Mouse (Mus musculus) hindbrain, embryonic 10.5 days (tissue): ENCODE measurements at regions not wholly inside any gene's neighbourhood (a gene's known extent, or its start where the extent isn't known, plus 50 kb on each side); places are given as distances from the start of the nearest gene placed in this dataset.
A peak's percentile ranks its signal among the peaks of the same experiment; 100 is the strongest.

Source experiments
- DNase-seq: peaks from one replicate; pipeline ENCODE4 v3.0.0-alpha.2; 2017; ENCODE audit warnings: low spot score
- H3K27ac ChIP-seq: fragments of 300-500 bp; sonication (generic); 2 replicates; pipeline ENCODE4 v1.5.1; 2016; ENCODE audit warnings: mild to moderate bottlenecking, moderate library complexity
- H3K27me3 ChIP-seq: fragments of 300-500 bp; sonication (generic); 2 replicates; pipeline ENCODE4 v1.6.1; 2016; ENCODE audit warnings: mild to moderate bottlenecking; ENCODE audit not compliant: poor library complexity, insufficient read depth, severe bottlenecking
- H3K36me3 ChIP-seq: fragments of 300-500 bp; sonication (generic); 2 replicates; pipeline ENCODE4 v1.6.1; 2016; ENCODE audit warnings: mild to moderate bottlenecking, moderate library complexity
- H3K4me1 ChIP-seq: fragments of 300-500 bp; sonication (generic); replicated peaks from 2 replicates; pipeline ENCODE4 v1.6.1; 2016; ENCODE audit warnings: mild to moderate bottlenecking
- H3K4me3 ChIP-seq: fragments of 300-500 bp; sonication (generic); 2 replicates; pipeline ENCODE4 v1.5.1; 2016; ENCODE audit warnings: mild to moderate bottlenecking, moderate library complexity
- H3K9me3 ChIP-seq: fragments of 300-500 bp; sonication (generic); 2 replicates; pipeline ENCODE4 v1.6.1; 2016; ENCODE audit warnings: mild to moderate bottlenecking, moderate library complexity
- WGBS: fragments of 180-500 bp; shearing (Covaris S2); methylation state at CpG from one replicate; pipeline ENCODE4 v1.1.7; 2016; 5-methylcytosine and 5-hydroxymethylcytosine counted together

DNA sequence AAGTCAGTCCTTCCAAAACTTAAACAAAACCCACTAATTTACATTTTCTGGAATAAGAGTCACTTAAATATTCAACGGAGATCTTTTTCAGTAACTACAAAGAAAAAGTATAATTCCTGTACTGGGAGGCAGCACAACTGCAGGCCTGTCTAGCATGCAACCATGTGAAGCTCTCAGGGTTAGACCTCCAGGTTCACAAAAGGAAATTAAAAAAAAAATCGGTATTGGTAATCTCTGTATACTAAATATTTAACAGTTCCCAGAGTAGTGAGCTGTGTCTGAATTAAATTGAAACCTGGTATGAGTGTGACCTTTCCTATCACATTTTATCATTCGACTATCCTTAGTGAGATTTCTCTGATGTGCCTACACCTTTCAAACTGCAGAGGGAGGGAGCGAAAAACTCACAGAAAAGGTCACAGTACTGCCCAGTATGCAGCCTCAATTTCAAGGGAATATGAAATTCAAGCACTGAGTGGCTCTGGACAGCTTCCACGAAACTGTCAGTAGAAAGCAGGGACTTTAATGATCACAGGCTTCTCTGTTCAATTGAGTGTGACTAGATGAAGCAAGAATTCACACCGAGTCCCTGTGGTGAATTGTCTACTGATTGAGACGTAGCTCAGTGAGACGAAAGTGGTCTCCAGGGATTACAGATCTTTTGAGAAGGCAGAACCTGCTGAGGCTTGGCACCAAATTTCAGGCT, 197.9 kb upstream of the Spock3 start:
- Histone ChIP-seq H3K27me3 (no peaks in the 10 kb centered on the region), H3K36me3 (no peaks in the 10 kb centered on the region), H3K27ac (no peak overlapping the region), H3K9me3 (no peaks in the 10 kb centered on the region), H3K4me3 (no peak overlapping the region), H3K4me1 (no peaks in the 10 kb centered on the region)
- 67% methylated on average over 8 of the region's 8 CpGs for WGBS
- DNase-seq = no peak

DNA sequence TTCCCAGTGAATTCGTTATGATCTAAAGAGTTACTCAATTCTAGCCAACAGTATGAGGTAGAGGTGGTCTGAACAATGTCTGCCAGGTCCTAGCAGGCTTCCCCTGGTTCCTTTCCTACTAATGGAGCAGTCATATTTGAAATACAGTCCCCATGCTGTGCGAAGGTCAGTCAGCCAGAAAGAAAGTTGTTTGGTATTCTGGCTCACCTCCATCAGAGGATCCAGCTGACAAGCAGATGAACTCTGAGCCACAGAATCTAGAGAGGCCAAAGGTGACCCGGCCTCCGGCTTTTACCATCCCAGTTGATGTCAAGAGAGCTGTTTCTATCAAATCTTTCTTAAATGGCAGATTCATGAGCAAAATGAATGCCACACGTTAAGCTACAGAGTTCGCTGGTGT, 177.0 kb upstream of the Spock3 start:
- no peaks in the 10 kb centered on the region for H3K27me3 ChIP-seq
- DNase-seq = peak; percentile 15
- 65% methylated on average over 6 of the region's 6 CpGs for WGBS

DNA sequence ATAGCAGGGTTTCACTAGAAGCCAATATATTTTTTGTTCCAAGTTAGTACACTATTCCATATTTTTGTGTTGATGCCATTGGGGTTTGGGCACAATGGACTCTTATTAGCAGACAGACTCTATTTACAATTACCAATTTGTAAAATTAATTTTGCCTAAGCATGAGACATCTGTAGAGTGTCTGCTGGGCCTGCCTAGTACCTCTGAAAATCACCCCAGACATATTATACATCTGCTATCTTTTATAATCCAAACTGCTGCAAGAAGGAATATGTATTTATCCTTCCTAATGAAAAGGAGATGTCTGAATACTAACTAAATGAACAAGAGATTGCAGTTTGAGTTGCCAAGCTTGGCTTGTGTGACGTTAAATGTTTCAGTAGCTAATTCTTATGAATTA, 146.3 kb upstream of the Spock3 start:
- no peaks in the 10 kb centered on the region for H3K36me3 ChIP-seq
- H3K27ac ChIP-seq = no peak overlapping the region
- 96% methylated on average over 1 of the region's 1 CpGs for WGBS
- DNase-seq = no peak
- H3K4me3 ChIP-seq = no peak overlapping the region
- no peaks in the 10 kb centered on the region for H3K9me3 ChIP-seq
- H3K4me1 ChIP-seq = no peaks in the 10 kb centered on the region
- no peaks in the 10 kb centered on the region for H3K27me3 ChIP-seq

More for the DNA sequence above, 177.0 kb upstream of the Spock3 start:
- Histone ChIP-seq H3K27ac (no peak overlapping the region), H3K4me1 (no peaks in the 10 kb centered on the region), H3K4me3 (no peak overlapping the region), H3K36me3 (no peaks in the 10 kb centered on the region), H3K9me3 (no peaks in the 10 kb centered on the region)
